Mouse (Mus musculus) cerebellum, postnatal 10 days (tissue): ENCODE results near the gene Guca2b.
"Not testable (repeated sequence)": the region's sequence is repeated elsewhere in the genome, so short reads cannot be mapped to it uniquely, and the experiment has no call there.

Experiments used
- DNase-seq, 2 experiments: peaks; one replicate each; pipeline ENCODE4 v3.0.0; 2021; ENCODE audit warnings: mixed read lengths in 2 of 2

The Guca2b gene

DNA sequence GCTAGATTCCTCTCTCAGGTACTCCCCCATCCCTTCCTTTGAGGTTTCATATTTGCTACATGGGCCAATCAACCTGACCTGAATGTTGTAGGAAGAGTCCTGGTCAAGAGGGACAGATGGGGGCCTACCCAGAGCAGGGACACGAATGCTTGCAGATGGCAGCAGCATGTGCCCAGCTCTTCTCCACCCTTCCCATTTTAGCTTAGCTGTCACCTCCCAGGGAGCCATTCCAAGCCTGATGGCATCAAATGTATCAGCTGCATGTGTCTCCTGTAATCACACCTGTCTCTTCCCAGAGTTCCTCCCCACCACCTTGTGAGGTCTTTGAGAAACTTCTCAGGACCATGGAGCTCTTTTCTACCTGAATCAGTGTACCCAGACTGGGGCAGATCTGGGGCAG is 1.7 kb downstream of the Guca2b start:
- DNase-seq = no peak

GRCm38 (mm10) chr4:119642666-119643065 is 16.1 kb downstream of the Guca2b start:
- DNase-seq = no peak

DNA sequence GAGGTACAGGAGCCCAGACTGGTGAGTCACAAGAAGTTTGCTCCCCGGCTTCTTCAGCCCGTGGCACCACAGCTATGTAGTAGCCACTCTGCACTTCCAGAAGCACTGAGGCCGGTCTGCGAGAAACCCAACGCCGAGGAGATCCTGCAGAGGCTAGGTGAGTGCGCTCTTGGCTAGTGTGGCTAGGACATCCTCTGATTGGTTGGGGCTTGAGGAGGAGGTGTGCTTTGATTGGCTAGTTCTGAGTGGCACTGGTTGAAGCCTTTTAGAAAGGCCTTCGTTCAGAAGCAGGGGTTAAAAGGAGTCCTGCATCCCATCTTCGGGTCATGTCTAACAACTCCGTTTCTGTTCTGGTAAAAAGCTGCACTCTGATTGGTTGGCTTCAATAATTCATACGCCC is 20.1 kb downstream of the Guca2b start:
- no peak for DNase-seq

- no peak for DNase-seq
These were observed 20.8 kb downstream of the Guca2b start for GRCm38 (mm10) chr4:119637946-119638345.

DNA sequence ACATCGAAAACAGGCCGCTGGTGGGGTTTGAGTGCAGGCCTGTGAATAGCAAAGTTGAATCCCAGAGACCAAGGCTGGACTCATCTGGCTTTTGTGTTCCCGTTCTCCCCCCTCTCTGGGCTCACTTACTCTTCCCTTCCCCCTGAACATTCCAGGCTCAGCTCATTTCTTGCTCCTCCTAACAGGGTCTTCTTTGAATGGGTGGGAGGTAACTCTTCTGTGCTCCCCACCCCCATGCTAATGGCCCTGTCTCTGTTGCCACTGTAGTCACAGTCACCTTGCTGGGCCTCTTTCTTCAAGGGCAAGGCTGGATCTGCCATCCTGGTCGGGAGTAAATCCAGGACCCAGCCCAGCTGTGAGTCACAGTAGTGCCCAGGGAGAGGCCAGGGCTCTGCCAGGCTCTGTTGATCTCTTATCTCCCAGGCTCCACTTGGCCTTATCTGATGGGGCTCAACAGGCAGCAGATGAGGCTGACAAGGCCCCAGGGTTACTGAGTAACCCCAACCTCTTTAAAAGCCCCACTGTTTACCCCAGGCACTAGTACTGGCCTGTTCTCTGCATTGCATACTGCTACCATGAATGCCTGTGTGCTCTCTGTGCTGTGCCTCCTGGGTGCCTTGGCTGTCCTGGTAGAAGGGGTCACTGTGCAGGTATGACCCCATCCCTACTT is 21.4 kb downstream of the Guca2b start, which contains the start of gene Guca2a:
Gene Guca2a, plus strand, starts transcription at position 529 of the 670 bp plus-strand sequence.
- DNase-seq = no peak

GRCm38 (mm10) chr4:119636731-119637130 is 22.0 kb downstream of the Guca2b start:
- DNase-seq = no peak

DNA sequence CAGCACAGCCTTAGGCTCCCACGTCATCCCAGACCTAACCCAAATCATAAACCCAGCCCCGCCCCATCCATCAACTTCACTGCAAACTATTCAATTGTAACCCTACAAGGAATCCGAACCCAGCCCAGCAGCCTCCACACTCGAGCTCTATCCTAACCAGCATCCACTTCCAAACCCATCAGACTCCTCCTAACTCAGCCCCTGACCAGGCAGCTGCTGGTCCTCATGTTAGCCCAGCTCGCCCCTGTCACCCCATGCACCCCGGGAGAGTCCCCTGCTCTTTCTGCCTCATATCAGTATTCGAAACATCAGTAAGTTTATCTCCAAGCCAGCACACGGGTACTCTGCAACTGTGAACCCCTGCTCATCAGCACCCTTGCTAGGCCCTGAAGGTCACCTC is 23.1 kb downstream of the Guca2b start:
- no peak for DNase-seq

GRCm38 (mm10) chr4:119634908-119635660 is 23.7 kb downstream of the Guca2b start:
- DNase-seq = peak; percentile 41 to 42

DNA sequence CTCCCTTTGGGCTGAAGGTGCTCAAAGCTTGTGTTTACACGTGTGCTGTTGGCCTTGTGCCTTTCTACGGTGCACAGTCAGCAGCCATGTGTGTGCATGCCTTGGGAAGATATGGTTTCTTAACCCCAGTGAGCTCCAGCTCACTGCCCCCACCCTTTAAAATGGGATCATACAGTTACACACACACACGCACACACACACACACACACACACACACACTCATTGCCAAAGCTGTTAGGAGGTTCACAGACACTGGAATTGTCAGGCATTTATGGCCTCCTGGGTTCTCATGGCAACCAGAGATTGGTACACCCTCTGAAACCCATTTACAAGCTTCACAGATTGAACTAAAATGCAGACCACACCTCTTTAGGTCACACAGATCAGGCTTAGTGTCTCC is 24.8 kb downstream of the Guca2b start:
- DNase-seq = no peak

GRCm38 (mm10) chr4:119633342-119633741 is 25.4 kb downstream of the Guca2b start:
- DNase-seq = peak; percentile 72 to 80

- DNase-seq = no peak
These were observed 26.0 kb downstream of the Guca2b start for GRCm38 (mm10) chr4:119632721-119633120.

DNA sequence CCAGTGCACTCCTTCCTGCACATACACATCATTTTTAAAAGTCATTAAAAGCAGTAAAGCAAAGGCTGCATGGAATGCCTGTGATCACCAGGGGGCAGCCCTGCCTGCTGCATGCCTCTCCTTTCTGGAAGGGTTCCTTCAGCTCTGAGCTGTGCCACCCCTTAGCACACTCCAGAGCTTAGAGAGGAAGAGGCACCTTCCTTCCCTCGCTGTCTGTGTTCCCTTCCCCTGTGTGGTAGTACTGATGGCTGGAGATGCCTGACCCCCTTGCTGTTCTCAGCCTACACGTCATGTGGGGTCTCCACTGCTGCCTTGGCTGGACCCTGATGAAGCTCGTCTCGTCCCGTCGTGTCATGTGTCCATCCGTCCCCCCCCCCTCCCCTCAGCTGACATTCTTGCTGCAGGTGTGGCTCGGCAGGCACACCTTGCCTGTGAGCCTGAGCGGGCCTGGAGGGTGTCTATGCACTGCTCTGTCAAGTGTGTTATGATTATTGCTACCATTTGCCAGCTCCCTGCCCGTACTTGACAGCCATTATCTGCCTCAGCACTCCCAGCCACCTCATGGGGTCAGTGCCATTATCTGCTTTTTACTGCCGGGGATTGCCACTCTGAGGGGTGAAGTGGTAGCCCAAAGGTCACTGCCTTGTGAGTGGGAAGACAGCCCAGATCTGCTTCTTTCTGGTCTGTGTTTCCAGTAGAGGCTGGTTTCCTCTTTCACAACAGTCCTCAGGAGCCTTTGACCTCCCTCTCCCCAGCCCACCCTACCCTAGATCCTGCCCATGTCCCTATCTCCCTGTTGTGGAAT is 27.4 kb downstream of the Guca2b start:
- DNase-seq = peak; percentile 78

DNA sequence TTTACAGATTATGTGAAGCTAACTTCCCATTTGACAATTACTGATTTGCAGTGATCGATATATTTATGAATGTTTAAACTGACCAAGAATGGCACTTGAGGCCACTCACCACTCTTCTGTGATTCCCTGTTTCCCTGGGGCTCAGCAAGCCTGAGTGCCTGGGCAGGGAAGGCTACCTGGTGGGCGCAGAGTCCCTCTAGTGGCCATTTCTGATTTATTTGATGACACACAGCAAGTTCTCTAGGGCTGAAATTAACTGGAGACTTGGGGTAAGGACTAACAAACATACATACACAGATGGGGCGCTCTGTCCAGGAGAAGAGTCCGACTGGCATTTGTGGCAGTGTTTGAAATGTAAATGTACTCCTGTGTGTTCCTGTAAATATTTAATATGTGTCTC is 30.4 kb downstream of the Guca2b start:
- DNase-seq = not testable (repeated sequence)

- no peak for DNase-seq
These were observed 31.4 kb downstream of the Guca2b start for GRCm38 (mm10) chr4:119627317-119627716.

- no peak for DNase-seq
These were observed 31.9 kb downstream of the Guca2b start for GRCm38 (mm10) chr4:119626876-119627275.

DNA sequence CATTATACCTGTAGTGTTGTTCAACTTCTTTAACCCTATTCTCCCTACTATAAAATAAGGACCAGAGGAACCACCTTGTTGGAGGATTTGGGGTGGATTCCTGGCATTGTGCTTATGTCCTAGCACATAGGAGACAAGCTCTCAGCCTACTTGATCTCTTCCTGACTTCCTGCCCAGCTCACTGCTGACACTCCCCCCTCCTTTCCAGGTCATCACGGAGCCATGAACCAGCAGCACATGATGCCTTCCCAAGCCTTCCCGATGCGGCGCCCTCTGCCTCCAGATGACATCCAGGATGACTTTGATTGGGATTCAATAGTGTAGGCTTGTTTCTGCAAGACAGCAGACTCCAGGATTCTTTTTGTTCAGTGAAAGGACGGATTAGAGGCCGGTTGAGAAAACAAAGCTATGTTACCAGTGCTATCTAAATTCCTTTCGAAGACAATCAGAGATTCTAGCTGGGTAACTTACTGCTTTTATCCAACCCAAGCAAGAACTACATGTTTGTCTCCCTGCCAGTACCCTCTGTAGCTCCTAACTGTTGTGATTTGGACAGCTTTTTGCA is 32.6 kb downstream of the Guca2b start:
- DNase-seq = no peak

- no peak for DNase-seq
These were observed 44.0 kb downstream of the Guca2b start for GRCm38 (mm10) chr4:119614724-119615123.

GRCm38 (mm10) chr4:119614078-119614477 is 44.7 kb downstream of the Guca2b start:
- no peak for DNase-seq

- no peak for DNase-seq
These were observed 49.3 kb downstream of the Guca2b start for GRCm38 (mm10) chr4:119609488-119609887.
